Mouse (Mus musculus) retina, postnatal 7 days (tissue): ENCODE measurements around the gene Clstn1.
A peak's percentile ranks its signal among the peaks of the same experiment; 100 is the strongest.

Experiments used
- DNase-seq: peaks from one replicate; pipeline ENCODE4 v3.0.0-alpha.2; 2012; ENCODE audit warnings: low read depth, low spot score

Clstn1 gene

DNA sequence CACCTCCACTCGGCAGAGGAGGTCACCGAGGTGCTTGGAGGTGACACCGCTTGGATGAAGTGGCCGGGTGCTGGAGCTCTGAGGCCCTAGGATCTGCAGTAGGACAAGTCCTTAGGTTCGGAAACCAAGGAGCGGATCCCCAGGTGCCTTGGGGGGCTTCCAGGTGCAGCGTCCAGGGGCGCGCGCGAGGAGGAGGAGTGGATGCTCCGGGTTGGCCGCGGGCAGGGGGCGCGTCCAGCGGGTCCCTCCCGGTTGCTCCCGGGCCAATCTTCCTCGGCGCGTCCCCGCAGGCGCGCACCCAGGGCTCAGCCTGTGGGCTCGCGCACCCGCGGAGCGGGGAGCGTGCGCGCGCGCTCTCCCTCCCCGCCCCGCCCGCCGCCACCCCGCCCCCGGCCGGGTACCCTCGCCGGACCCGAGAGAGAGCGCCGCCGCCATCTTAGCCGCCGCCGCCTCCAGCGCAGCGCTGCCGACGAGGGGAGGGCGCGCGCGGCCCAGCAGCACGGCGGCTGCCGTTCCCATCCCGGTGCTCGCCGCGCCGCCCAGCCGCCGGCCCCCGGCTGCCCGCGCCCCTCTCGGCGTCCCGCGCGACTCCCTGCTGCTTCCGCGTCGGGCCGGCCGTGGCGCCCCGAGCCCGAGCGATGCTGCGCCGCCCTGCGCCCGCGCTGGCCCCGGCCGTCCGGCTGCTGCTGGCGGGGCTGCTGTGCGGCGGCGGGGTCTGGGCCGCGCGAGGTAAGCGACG, at the start of gene Clstn1:
Clstn1 (plus strand) TSS at position 425 of the 739 bp plus-strand sequence.
- peak; percentile 81 for DNase-seq

DNA sequence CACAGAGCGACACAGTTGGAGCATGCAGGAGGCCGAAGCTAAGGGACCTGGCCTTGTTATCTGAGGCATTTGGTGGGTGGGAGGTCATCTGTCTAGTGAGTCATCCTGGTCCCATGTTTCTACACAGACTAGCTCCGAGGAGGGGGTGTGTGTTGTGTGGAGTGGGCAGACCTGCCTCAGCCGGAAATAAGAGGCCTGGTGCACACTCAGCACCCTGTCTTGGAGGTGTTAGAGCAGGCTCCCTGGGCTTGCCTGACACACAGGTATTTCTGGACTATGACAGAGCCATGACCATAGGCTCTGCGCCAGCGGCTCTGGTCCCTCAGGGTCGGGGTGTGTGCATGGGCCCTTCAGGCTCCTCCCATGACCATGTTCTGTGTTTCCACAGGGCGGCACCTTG, 46.8 kb upstream of the Clstn1 start:
- DNase-seq = no peak

DNA sequence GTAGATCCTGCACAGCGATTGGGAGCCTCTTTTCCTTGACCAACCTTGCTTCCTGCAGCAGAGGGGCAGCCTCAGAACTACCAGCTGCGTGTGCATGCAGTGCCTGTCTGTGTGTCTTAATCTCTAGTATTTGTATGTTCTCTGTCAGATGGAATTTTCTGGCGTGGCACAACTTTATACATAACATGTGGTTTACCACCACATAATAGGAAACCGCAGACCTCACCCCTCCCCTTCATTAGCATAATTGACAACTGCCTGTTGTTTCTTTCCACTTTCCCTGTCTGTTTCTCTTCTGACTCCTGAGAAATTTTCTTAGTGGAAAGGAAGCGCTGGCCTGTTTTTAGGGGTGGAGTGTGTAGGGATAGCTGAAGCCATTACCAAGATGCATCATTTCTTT, 44.3 kb upstream of the Clstn1 start:
- no peak for DNase-seq

DNA sequence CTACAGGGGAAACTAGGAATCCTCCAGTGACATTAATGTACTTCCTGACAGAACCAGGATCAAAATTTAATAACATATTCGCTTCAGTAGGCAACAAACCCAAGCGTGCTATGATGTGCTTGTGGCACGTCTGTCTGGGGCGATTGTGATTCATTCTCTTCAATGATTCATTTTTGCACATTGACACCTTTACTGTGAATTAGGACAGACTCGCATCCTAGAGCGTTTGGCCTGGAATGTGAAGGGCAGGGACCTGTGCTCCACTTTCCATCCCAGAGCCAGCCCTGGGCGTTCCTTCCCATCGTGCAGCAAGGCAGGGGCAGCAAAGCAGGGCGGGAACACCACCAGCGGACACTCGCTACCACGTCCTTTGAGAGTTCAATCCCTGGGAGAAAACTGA, 43.8 kb upstream of the Clstn1 start:
- no peak for DNase-seq

DNA sequence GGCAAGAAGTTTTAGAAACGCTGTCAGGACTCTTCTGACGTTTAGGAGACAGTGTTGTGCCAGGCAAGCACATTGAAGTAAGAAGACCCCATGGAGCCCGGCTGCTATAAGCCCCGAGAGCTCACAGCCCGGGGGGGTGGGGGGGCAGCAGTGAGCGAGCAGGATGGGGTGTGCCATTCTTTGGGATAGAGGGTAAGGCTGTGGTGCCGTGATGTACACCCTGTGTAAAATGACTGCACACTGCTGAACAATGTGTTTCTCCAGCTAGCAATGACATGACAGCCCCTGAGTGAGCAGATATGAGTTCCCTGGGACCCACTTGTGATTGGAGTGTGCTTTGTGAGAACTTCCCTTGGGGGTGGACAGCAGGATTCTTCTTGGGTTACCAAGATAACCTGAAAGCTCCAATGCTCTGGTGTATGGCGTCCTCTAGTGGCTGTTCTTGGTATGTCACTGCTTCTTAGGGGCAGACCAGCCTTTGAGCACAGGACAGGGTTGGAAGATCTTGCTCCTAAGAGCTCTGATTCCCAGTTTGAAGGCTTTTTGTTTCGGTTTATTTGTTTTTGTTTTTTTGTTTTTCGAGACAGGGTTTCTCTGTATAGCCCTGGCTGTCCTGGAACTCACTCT, 43.2 kb upstream of the Clstn1 start:
- peak; percentile 88 for DNase-seq

DNA sequence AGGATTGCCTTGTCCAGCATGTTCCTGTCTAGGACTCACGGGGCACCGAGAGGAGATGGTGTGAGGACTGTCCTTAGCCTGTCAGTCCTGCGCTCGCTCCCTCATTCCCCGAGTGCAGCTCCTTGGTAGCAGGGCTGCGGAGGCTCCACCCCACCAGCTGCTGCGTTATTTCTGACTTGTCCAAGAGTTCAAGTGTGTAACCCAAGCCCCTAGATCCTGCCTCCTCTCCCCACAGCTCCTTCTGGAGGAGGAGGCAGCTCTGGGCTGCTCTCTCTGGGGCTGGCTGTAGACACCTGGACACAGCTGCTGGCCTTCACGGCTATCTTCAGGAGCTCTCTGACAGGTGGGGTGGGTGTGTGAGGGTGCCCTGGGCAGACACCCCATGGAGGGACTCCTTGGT, 41.4 kb upstream of the Clstn1 start:
- DNase-seq = no peak

DNA sequence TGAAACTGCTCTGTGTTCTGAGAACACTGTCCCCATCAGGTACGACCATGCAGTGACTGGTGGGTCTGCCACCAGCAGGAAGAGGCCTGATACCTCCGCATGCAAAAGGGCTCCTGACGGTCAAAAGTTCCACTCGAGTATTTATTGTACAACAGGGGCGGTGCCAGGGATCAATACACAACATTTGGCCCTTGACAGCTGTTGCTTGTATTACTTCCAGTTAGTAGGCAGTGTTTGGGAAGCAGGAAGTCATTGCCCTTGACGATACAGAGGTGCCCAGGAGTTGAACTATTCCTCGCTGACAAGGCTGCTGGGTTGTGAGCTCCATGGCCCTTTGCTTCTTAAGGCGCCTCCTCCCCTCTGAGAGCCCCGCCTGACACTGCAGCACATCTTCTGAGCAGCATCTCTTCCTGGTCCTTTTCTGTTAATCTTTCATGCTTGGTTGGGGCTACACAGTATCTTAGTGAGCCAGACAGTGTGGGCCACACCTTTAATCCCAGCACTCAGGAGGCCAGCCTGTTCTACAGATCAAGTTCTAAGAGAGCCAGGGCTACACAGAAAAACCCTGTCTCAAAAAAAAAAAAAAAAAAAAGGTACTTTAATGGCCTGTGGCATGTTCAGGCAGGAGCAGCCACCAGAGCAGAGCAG, 39.3 kb upstream of the Clstn1 start:
- DNase-seq = no peak

DNA sequence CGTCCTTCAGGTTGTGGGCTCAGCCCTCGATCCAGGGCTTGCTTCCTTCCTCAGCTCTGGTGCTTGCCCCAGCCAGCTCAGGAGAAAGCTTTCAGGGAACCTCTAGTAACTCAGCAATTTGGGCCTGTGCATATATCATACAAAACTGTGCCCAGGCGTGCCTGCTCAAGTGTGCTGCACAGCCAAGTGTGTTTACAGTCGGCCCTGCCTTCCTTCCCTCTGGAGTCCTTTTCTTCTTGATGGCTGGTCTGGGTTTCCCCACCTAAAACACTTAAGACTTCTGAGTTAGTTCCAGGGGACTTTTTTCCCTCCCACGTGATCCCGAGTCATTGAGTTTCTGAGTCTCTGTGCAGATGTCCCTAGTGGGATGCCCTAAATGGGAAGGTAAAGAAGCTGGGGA, 38.7 kb upstream of the Clstn1 start:
- DNase-seq = no peak

DNA sequence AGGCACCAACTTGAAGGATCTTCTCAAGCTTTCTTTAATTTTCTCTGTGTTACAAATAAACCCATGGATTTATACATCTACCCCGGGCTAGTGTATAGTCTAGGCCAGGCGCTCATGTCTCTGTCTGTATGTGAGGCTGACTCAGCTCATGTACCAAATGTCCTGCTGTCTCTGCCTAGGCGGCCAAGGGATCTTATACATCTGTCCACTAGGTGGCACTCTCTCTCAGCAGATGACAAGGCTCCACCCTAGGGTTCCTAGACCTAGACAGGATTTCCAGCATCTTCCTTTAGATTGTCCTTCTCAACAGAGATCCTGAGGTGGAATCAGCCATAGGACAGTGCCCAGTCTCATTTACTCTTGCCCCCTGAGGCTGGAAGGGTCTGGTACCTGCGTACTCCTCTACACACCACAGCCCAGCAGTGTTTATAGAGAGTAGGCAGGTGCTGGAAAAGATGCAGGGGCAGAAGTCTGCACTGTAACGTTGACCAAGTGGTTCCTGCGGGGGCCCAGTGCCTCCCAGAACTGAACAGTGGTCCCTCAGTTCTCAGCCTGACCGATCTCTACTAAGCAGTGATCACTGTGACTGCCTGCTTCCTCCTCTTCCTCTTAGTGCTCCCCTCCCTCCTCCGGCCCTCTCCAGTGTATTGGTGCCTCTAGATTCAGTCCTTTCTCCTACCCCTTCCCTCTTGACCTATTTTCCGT, 36.9 kb upstream of the Clstn1 start:
- peak; percentile 85 for DNase-seq

DNA sequence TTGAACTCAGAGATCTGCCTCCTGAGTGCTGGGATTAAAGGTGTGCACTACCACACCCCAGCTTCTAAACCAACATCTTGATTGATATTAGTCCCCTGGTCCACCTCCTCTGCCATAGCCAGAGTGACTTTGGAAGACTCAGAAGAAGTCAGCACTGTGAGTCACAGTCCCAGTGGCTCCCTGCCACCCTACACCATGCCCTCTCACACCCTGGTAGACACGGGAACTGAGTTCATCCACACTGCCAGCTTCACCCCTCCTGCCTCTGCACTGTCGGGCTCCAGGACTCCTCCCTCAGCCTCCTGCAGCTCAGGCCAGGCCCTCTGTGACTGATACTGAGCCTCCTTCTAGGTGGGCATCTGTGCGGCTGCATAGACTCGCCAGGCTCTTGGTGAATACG, 35.4 kb upstream of the Clstn1 start:
- no peak for DNase-seq

DNA sequence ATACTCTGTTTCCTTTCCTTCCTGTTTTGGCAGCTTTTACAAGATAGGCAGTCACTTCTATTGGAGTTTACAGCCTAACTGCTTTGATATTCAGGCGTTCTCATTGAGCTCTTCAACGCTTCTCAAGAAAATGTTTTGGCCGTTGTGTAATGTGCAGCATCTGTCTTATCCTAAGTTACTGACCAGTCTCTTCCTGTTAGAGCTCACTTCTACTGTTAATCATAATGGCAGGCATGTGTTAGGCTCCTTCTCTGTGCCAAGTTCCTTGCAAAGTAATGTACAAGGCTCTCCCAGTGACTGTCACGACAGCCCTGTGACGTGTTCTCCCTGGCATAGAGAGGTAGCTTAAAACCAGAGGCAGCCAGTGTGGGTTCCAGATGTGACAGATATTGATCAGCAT, 34.6 kb upstream of the Clstn1 start:
- DNase-seq = no peak

DNA sequence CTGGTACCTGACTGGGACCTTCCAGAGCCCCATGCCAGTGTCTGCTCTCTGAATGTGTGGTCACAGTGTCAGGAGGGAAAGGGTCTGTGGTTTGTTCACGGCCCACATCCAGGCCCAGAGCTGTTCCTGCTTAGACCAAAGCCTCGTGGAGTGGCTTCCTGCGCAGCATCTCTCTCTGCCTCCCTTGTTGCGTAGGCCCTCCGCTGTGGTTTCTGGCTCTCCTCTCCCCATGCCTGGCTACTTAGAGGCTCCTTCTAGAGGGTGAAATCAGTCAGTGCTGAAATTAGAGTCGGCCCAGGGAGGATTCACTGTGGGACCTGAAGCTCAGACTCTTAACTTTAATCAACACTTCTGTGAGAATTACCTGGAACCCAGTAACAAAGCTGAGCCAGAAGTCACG, 32.4 kb upstream of the Clstn1 start:
- no peak for DNase-seq

DNA sequence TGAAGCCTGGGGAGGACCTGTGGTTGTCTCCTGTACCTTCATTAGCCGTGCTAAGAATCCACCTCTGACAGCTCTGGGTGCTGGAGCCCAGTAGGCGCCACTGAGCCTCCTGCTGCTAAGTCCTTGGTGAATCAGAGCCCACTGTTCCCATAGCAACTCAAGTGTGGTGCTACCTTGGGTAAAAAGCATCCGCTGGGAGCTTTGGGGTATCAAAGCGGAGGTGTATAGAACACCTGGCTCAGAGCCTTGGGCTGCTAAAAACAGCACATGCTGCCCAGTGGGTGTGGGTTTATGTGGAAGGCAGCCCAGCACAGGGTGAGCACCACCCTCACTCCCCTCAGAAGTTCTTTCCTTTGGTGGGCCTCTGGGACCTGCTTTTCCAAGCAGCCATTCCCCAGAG, 30.2 kb upstream of the Clstn1 start:
- no peak for DNase-seq

DNA sequence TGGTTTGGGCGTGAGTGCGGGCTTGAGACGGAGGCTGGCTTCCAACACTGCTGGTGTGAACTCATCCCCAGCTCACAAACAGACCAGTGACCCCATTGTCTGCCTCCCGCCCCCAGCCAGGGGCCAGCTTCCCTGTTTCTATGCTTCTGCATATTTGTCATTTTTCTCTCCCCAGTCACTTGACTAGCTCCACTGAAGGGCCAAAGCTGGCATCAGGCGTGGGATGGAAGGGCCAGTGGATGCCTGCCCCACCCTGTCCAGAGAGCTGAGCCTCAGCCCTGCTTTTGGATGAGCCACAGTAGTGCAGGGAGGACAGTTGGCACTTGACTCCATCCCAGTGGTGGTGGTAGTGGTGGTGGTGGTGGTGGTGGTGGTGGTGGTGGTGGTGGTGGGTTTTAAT, 28.4 kb upstream of the Clstn1 start:
- no peak for DNase-seq

DNA sequence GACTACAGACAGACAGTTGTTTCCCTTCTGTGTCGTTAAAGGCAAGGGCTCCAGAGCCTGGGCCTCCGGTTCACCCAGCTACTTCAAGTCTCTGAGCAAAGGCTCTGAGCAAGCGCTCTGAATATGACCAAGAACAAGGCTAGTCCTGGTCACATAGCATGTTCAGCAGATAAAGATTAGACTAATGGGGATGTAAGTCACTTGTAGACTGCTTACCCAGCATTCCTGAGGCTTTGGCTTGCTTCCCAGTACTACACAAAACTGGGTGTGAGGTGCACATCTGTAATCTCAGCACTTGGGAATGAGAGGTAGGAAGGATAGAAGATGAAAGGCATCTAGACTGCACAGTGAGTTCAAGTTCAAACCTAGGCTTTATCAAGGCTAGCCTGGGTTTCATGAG, 27.9 kb upstream of the Clstn1 start:
- no peak for DNase-seq

DNA sequence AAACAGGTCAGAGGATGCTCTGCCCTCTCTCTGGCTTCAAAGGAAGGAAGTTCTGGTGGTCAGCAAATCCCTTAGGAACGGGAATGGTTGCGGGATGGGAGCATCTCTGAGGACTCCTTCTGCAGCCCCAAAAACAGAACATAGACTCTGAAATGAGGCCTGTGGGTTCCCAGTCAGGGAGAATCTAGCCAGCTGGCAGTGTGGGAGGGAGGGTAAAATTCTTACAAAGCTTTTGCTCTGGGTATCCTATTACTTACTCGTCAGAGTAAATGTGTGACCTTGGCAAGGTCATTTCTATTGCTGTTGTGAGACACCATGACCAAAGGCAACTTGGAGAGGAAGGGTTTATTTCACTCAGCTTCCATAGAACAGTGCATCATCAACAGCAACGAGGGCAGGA, 24.9 kb upstream of the Clstn1 start:
- no peak for DNase-seq

DNA sequence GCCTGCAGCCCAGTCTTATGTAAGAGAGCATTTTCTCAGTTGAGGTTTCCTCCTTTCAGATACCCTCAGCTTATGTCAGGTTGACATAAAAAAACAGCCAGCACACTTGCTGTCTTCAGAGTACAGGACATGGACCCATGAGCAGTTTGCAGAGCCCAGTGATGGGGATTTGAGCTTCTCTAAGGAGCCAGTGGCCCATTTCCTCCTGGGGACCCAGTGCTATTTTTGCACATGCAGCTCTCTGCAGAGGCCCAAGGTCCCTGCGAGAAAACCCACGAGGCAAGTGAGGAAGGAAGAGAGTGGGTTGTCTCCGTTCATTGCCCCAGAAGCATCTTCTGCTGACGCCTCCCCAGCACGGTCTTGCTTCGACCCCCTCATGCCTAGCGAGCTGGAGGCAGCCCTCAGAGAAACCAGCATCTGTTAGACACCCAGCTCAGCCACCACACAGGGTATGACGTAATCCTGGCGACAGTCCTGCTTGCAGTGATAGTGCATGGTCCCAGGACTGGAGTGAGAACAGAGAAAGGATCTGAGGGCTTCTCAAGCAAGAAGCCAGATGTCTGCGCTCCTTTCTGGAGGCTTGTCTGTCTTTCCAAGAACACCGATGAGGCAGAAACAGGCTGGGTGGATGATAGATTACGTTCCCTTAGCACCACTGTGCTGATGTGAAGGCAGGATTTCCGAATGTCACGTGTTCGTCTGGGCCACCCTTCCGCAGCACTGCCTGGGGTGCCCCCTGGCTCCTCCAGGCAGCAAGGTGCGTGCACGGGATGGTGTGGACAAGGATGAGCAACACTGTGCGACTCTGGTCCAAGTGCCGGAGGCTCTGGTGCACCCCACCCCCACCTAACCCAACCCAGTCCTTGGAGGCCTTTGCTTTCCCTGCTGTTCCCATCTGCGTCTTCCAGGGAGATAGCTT, 24.0 kb upstream of the Clstn1 start:
- no peak for DNase-seq

DNA sequence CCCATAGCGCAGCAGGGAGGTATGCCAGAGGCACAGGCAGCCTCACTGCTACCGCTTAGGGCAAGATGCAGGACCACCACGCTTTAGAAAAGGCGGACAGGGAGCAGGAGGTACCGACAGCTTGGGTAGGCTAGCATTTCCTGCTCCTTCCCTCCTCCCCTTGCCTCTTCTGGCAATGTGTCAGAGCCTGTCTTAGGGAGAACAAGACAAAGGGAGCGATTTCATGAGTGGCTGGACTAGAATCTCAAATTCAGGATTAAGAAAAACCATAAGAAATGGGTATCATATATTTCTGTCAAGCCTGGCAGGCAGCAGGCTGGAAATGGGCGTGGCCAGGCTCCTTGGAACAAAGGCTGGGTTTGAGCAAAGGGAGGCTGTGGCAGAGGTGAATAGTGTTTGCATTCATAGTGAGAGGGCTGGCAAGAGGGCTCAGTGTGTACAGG, 23.3 kb upstream of the Clstn1 start:
- no peak for DNase-seq

DNA sequence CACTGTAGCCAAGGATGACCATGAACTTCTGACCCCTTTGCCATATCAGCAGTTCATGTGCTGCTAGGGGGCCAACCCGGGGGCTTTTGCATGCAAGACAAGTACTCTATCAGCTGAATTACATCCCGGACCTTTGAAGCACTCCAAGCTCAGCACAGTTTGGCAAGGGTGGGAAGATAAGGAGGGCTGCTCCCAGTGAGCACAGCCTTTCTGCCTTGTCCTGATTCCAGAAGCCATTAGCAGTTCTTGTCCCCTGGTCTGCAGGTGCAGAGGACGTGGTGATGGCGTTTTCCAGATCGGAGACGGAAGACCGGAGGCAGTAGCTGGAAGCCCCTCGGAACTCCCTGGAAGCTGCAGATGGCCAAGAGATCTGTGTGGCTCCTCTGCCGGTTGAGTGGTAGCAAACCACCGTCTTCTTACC, 22.3 kb upstream of the Clstn1 start:
- DNase-seq = no peak

DNA sequence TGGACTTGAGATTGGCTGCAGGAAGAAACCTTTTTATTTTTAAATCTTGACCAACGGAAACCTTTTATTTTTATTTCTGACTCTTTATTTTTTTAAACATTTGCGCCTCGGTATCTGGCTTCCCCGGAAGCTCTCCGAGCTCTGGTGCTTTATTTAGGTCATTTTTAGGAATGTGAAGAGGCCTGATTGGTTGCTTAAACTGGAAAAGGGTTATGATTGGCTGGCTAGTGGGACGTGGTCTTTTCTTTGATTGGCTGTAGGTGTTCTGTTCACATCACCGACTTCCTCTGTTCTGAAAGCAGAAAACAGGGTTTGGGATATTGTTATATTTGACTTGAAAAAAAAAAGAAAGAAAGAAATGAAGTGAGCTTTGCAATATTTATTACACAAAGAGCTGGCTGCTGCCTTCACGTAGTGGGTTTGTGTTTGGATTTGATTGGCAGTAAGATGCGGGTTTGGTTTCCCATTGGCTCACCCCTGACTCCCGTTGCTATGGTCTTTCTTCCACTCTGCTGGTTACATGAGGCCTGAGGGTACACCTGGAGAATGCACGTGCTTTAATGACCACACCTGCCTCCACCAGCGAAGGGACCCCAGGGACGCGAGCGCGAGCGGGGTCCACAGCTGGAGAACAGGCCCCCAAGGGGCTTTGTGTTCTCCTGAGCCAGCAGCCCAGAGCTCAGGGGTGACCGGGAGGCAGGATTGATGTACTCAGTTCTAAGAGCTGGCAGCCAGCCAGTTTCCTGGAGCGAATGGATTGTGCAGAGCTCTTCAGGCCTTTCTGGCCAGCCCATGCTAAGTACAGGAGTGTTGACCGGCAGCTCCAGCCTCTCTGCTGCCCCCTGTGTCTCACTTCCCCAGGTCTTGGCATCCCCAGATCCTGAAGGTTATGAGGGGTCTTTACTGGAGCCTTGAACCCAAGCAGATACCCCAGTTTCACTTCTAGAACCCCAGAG, 21.5 kb upstream of the Clstn1 start:
- DNase-seq = peak; percentile 78
